Mouse (Mus musculus): ENCODE data around the gene Tas2r135.

Gene Tas2r135

DNA sequence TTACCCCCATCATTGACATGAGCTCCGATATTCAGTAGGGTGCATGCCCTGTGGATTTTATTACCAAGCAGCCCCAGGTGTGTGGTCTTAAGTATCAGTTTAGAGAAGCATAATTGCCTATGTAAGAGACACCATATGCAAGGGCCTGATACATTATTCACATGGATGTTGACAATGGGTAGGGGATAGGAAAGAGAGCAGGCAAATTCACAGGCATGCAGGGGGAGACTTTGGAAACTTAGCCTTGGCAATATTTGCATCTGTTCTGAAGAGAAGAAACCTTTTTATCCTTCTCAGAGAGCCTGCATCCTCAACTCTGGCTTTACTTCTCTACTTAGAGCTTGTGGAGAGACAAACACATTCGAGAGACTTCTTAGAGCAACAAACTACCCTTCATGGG is at the start of gene Tas2r135:
Gene Tas2r135 (plus strand): TSS at position 301 of the 400 bp plus-strand sequence.
- no peak for DNase-seq (ENCODE audit: low read depth, low spot score)

DNA sequence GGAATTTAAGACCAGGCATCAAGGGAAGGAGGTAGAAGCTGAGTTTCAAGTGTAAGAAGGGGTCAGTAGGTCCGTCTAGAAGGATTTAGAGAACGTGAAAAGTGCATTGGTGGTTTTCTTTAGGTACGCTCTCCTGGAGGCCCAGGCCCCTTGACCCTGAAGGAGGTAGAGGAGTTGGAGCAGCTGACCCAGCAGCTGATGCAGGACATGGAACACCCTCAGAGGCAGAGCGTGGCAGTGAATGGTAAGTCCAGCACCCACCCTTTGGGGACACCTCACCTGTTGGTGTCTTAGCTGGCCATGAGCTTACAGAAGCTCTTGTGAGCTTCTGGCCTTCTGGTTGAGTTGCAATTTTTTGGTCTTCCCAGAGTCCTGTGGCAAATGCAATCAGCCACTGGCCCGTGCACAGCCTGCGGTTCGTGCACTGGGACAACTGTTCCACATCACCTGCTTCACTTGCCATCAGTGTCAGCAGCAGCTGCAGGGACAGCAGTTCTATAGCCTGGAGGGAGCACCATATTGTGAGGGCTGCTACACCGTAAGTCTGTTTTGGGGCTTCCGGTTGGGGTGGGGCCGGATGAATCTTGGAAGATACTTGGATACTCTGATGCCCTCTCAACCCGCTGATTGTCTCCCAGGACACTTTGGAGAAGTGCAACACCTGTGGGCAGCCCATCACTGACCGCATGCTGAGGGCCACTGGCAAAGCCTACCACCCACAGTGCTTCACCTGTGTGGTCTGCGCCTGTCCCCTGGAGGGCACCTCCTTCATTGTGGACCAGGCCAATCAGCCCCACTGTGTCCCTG is 49.2 kb upstream of the Tas2r135 start:
- DNase-seq (ENCODE audit: low read depth, low spot score), result no peak

DNA sequence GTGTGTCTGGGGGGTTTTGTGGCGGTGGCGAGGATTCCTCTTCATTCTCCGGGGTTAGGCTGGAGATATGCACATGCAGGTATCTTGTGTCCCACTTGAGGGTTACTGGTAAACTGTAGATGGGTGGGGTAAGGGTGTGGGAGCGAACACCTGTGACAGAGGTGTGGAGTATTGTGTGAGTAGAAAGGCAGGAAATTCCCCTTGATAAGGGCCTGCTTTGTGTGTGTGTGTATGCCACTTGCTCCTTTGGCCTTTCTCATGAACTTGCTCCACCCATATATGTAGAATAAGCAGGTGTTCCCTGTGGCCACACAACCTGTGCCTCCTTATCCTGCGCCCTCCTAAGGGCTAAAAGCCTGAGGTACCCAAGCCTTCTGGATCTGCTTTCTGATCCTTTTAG is 48.3 kb upstream of the Tas2r135 start:
- DNase-seq (ENCODE audit: low read depth, low spot score), result no peak

DNA sequence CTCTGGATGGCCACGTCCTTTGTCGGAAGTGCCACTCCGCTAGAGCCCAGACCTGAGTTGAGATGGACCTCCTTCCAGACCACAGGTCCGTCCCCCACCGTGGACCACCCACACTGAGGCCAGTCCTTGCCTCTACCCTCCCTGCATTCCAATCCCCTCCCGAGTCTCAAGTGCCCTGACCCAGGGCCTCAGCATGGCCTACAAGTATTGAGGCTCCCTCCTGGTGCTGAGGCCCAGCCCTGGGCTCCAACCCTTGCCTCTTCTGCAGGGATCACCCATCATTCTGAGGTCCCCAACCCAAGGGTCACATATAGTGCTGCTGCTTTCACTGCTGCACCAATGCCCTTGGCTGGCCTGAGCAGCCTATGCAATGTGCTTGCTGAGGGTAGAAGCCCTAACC is 47.3 kb upstream of the Tas2r135 start:
- DNase-seq (ENCODE audit: low read depth, low spot score), result no peak

DNA sequence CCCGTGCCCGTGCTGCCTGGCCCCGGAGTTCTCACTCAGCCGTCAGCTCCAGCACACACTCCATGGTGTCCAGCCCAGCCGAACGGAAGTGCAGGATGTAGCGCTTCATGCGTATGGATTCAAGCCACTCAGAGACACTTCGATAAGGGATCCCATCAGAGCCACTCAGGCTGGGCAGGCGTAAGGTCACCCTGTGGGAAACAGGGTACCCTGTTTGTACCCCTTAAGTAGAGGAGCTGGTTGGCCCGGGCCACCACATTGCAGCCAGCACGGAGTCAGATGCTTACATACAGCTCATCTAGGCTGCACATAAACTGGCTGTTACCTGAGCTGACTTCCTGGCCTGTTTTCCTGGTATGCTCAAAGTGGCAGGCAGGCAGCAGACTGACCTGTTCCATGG is 46.3 kb upstream of the Tas2r135 start:
- no peak for DNase-seq (ENCODE audit: low read depth, low spot score)

DNA sequence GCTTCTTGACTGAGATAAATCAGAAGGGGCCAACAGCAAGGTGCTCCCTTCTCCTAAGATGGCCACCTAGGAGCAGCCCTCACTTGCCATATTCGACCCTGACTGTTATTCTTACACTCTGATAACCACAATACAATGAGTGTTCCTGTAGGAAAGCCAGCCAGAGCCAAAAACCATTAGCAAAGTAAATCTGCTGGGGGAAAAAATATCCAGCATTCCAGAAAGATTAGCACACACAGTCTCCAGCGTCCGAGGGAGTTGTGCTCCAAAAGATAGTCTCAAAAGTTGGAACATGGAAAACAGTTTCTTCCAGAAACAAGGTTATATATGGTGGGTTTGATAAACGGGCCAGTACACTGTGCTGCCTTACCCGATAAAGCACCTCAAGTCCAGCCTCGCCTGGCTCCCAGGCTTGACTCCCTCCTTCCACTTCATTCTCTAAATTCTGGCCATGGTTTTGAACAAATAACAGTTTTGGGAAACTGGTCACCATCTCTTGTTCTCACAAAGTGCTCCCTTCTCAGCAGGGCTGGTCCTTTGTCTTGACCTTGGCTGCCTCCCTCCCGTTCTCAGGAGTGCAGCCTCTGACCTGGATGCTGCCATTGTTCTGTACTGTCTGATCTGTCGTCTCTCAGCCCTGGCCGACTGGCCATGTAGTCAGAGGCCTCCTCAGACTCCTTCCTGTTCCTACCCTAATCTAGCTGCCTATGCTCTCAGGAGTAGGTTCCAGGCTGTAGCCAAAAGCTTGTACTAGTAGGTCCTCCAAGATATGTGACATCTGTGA is 45.7 kb upstream of the Tas2r135 start:
- DNase-seq (ENCODE audit: low read depth, low spot score), result no peak

DNA sequence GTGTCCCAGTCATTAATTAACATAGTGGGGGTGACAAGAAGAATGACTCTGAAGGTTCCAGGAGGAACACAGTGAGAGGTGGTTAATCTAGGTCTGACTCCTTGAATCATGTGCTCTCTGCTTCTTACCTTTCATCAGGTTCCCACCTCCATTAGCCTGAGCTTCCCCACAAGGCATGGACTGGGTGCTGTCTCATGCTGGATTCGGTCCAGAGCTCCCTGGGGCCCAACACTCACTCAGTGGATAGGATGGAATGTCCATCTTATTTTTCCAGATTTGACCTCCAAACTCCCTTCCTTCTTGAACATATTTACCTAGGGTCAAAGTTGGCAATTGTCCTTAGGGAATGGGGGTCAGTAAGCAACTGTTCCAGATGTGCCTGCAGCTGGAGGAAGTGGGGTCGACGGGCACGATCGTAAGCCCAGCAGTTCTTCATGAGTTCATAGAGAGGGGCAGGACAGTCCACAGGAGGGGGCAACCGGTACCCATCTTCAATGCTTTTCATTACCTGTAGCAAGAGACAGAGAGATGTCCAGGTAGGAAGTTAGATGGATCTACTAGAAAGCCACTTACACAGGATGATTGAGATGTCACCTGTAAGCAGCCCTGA is 44.9 kb upstream of the Tas2r135 start:
- no peak for DNase-seq (ENCODE audit: low read depth, low spot score)

DNA sequence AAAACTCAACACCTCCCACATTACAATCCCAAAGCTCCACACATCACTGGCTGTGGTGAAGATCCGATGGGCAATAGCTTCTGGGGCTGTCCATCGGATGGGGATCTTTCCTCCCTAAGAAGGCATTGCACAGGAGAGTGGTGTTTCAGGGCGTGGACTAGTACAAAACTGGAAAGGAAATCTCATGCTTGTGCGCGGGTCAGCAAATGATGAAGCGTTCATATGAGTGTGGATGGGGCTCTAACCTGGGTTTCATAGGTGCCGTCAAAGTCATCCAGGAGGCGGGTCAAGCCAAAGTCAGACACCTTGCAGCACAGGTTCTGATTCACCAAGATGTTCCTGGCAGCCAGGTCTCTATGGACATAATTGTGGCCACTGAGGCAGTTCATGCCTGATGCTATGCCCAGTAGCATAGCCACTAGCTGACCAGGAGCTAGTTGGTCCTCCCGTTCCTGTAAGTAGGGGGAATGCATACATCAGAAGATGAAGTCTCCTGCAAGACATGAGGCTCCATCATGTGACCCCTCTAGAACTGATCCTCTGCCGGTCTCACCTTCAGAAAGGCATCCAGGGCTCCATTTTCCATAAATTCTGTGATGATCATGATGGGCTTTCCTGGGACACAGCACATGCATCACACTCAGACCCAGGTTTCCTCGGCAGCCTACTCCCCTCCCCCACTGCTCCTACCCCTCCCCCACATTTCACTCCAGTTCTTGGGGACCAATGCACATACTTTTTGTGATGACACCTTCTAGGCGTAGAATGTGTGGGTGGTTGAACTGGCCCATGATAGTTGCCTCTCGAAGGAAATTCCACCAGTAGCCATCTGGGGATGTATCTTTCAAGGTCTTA is 44.0 kb upstream of the Tas2r135 start:
- no peak for DNase-seq (ENCODE audit: low read depth, low spot score)

DNA sequence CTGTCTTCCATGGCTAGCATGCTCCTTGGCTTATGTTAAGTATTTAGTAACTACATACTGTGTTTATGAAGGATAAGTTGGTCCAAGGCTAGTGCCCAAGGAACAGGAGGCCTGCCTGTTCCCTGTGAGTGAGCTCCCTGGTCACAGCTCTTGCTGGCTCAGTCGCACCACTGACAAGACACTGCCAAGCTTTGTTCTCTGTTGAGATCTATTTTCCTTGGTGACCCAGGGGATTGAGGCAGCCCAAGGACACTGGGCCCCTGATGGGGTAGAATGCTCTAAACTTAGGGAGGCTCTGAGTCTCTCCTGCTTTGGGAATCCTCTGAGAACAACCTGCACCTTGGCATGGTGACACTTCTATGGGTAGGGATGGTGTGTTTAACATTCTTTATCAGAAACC is 43.2 kb upstream of the Tas2r135 start:
- DNase-seq (ENCODE audit: low read depth, low spot score), result no peak

DNA sequence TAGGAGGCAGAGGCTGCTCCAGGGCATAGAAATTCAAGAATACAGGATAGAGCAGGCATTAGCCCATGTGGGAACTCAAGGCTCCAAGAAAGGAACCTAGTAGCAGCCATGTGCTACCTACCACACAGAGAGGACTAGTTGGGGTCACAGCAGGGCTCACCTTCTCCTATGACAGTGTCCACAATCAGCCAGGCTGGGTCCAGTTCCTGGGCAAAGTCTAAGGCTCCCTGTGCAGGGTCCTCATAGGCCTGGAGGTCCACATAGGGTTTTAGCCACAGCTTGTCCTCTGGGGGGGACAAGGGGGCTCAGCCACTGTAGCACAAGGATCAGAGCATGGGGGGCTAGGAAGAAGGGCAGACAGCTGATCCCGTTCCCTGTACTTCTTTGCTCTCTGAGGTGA is 42.7 kb upstream of the Tas2r135 start:
- no peak for DNase-seq (ENCODE audit: low read depth, low spot score)

DNA sequence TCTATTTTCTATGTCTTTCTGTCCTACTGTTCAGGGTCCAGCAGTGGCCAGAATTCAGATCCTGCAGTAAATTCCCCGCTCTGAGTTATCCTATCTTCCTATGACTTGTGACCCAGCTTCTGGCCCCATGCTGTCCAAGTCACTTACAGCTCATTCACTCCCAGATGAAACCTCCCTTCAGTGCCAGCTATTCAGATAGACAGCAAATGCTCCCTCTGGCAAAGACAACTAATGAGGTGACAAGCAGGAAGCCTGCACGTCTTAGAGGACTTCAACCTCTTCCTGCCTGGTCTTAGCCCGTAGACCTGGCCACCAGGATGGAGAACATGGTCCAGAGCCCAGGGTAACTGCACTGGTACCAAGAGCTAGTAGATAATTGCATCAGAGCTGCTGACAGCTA is 42.3 kb upstream of the Tas2r135 start:
- no peak for DNase-seq (ENCODE audit: low read depth, low spot score)

DNA sequence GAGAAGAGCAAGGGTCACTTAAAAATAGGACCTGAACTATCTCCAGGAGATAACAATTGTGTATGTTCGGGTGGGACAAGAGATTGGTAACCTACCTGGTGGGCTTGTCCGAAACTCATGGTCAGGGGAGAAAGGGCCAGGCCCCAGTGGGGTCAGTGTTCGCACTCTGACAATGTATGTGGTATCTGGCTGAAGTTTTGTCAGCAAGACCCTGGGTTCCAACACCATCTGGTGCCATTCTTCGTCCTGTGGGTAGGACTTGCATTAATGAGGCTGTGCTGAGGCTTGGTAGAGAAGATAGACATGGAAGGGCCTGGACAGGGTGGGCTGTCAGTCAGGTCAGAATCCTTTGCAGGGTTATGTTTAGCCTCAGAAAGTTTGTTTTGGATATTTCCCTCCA is 41.2 kb upstream of the Tas2r135 start:
- no peak for DNase-seq (ENCODE audit: low read depth, low spot score)

DNA sequence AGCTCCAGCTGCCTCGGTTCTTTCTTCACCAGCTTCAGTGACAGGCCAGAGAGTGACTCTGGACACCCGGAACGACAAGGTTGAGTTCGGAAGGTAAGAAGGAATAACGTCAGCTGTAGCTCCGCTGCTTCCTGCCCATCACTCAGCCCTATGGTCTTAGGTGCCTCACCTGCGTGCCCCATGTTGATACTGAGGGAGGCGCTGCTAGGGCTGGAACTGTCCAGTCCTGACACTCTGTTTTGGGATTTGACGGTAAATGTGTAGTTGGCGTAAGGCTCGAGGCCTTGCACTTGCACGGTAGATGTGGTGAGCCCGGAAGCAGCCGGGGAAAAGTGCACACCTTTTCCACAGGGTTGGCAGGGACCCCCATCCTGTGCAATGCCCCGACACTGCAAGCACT is 40.6 kb upstream of the Tas2r135 start:
- no peak for DNase-seq (ENCODE audit: low read depth, low spot score)

DNA sequence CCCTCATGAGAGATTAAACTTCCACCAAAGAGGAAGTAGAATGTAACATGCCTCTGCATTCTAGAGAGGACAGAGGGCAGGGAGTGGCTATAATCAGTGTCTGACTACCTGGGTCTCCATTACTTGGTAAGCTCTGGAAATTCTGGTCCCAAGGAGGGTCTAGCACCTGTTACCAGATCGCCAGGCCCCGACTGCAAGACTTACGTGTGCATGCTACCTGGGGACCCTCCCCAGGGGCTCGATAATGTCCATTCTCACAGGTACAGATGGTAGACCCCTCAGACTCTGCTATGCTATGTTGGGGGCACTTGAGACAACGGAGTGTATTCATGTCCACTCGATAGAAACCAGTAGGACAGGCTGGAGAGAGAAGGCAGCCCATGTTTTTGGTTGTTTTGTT is 40.0 kb upstream of the Tas2r135 start:
- no peak for DNase-seq (ENCODE audit: low read depth, low spot score)

DNA sequence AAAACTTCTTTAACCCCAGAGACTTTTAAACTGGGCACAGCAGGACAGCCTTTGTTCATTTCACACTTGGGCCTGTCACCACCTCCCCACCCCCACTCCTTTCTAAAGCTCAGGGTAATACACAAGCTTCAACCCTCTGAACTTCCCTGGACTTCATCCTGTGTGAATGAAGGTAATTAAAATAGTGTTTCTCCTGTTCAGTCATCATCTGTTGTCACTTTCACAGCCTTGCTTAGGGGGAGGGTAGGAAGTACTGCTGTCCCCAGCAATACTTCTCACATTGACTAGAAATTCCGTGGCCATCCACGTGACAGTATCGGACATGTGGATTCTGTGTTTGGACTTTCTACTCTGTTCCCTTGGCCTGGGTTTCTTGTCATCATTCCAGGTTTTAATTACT is 35.4 kb upstream of the Tas2r135 start:
- no peak for DNase-seq (ENCODE audit: low read depth, low spot score)

DNA sequence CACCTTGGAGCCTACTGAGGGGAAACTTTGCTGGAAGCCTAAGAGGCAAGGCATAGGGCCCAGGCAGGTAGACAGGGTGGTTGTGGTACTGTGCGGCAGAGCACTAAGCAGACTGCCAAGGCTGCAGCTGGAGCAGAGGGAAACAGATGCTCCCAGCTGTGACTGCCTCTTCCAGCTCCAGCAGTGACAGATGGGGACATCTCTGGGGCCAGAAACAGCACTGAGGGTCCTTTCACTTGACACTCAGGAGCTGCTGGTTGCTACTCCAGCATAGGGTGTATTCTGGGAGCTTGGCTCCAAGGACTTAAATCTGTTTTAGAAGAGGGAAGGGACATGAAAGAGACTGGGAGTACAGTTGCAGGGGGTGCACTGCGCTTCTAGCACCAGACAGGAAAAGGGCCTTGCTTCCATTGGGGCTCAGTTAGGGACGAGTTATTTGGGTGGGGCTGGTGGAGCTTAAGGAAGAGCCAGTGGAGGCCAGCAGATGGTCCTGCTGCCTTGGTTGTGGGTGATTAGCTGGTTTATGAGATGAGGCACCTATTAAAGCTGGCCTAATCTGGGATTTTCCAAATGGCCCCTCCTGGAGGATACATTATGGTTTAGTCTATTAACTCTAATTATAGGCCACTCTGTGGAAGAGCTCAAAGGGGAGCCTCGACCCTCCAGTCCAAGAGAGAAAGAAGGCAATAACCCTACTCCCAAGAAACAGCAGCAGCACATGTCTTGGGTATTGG is 34.4 kb upstream of the Tas2r135 start:
- no peak for DNase-seq (ENCODE audit: low read depth, low spot score)

DNA sequence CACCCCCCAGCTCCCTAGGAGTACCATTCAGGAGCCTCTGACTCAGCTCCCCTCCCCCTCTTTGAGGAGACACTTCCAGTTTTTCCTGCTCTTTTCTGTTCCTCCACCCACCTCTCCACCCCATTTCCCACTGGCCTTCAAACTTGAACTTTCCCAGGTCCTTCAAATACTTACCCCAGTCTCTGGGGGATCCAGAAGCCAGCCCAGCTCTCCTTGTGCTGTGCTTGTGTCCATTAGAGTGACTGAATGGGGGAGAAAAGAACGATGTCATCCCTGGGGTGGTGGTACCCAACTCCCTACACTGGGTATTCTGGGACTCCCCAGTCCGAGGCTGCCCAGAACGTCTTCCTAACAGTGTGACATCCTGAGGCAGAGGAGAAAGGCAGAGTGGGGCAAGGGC is 33.2 kb upstream of the Tas2r135 start:
- no peak for DNase-seq (ENCODE audit: low read depth, low spot score)

DNA sequence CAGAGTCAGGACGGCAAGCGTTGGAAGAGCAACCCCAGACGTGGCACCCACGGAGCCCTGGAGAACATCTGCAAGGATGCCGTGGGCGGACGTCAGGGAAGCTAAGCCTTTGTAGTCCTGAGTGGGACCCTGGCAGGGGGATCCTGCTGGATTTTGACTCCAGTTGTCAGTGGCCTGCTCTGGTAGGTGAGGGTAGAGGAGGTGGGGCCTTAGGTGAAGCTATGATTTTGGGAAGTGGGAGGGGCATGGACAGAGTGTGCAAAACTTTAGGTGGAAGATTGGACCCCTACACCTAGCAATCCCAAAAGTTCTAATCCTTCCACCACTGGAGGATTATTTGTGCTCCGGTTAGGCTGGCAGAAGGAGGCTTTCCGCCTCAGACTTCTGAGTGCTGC is 32.8 kb upstream of the Tas2r135 start:
- no peak for DNase-seq (ENCODE audit: low read depth, low spot score)

DNA sequence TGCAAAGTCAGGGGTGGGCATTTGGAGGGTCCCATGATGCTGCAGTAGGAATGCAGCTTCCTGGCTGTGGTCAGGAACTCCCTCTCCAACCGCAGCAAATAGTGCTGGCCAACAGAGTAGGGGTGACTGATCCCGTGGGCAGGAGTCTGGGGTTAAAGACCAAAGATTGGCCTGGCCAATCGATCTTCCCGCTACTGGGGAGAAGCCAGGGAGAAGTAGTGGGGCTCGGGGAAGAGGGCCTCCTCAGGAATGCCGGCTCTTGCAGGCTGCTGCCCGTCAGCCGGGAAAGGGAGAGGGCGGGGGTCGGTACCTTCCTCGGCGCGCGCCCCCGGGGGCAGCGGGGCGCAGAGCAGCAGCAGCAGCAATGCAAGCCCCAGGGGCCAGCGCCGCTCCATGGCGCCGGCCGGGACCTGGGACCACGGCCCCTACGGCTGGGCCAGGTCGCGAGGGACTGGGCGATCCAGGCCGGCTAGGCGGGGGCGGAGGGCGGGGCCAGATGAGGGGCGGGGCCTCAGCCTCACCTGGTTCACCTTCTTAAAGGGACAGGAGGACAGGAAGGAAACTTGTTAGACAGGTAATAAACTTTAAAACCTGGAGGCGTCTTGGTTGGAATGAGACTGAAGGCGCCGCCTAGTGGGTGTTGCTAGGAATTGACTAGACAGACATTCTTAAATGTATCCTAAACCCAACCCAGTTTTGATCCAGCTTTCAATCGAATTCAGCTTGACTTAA is 32.3 kb upstream of the Tas2r135 start, which contains the start of gene Epha1:
Gene Epha1 (minus strand): TSS at position 453 of the 732 bp plus-strand sequence.
- no peak for DNase-seq (ENCODE audit: low read depth, low spot score)

Data from c-Kit-negative CD71-positive TER-119-positive erythroid progenitor cells, embryonic 14.5 days (primary cell).